Mouse (Mus musculus): ENCODE results near the gene Gm15013. TPM values are rescaled to one million over a fixed set of nuclear protein-coding genes. Genes with fewer than 3 reads are reported as not detected.
"Not testable (repeated sequence)": the region's sequence is repeated elsewhere in the genome, so short reads cannot be mapped to it uniquely, and the experiment has no call there.

Gm15013 gene
- polyA plus RNA-seq (2016; fragmentation: Nextera tagmentation; extraction: Ambion mirVana), result 0.25 and 0.32 TPM in 2 replicates

DNA sequence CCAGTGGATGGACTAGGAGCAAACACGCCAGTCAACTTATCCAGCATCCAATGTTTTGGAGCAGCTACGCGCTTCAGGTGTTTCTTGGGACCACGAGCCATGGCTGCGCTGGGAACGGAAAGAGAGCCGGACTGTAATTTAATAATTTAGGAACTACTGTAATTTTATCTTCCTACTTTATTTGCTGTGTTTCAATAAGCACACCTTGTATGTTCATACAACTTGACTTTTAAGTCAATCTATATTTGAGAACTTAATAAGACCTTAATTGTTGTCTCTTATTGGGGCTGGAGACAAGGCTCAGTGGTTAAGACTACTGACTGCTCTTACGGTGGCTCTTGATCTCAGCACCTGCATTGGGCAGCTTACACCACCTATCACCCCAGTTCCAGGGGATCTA is at the start of gene Gm15013:
TSS of gene Gm15013 (minus strand) at position 101 of the 400 bp plus-strand sequence.
- H3K27ac ChIP-seq, result no peak within 1 kb of the TSS
- DNase-seq (ENCODE audit: extremely low spot score, low spot score), result no peak
- no peak within 1 kb of the TSS for H3K4me3 ChIP-seq
- 95% methylated on average over 8 of the region's 8 CpGs for WGBS
- no peaks in the 10 kb centered on the region for H3K9me3 ChIP-seq
- H3K36me3 ChIP-seq (replicated peaks), result no peaks in the 10 kb centered on the region
- peaks cover 19% of the 10 kb centered on the region for H3K27me3 ChIP-seq (ENCODE audit: poor library complexity, severe bottlenecking)
- no peaks in the 10 kb centered on the region for H3K4me1 ChIP-seq

DNA sequence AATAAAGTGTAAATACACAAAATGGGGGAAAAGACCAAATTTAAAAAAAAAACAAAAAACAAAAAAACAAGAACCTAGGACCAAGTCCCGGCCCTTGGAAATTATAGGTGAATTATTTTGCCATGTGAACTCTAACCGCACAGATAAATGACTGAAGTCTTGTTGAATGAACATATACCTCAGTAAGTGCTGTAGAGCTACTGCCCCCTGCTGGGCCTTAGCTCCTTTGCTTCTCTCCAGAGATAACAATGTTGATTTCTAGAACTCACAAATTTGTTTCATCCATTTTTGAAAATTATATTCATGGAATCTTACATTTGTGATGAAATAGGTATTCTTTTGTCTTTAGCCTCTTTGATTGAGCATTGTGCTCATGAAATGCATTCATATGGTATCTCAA is 48.3 kb upstream of the Gm15013 start:
- H3K27ac ChIP-seq, result no peak overlapping the region
- no peak overlapping the region for H3K4me3 ChIP-seq
- no peaks in the 10 kb centered on the region for H3K9me3 ChIP-seq
- WGBS, result 90% methylated on average over 2 of the region's 2 CpGs
- H3K4me1 ChIP-seq, result no peaks in the 10 kb centered on the region
- H3K36me3 ChIP-seq (replicated peaks), result no peaks in the 10 kb centered on the region
- H3K27me3 ChIP-seq (ENCODE audit: poor library complexity, severe bottlenecking), result peaks cover 18% of the 10 kb centered on the region
- DNase-seq (ENCODE audit: extremely low spot score, low spot score), result no peak

DNA sequence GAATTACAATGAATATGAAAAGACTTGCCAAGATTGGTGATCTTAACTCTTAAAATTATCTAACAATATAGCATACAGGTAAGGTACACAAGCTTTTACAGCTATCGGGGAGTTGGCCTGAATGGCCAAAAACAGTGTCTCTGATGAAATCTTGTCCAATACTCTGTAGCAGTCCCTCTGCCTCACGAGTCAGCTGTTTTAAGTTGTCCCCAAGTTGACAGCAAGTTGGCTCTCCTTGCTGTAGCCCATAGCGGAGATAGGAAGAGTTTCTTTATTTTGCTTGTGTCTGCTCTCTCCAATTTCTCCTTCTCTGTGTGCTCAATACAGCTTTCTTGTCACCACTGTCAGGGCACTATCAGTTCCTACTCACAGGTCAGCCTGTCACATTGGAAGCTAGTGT is 44.4 kb upstream of the Gm15013 start:
- H3K4me1 ChIP-seq; H3K4me3 ChIP-seq; DNase-seq (ENCODE audit: extremely low spot score, low spot score); H3K36me3 ChIP-seq (replicated peaks); H3K9me3 ChIP-seq; H3K27ac ChIP-seq: not testable (repeated sequence)
- WGBS, result 88% methylated on average over 3 of the region's 3 CpGs
- H3K27me3 ChIP-seq (ENCODE audit: poor library complexity, severe bottlenecking), result peaks cover 19% of the 10 kb centered on the region

DNA sequence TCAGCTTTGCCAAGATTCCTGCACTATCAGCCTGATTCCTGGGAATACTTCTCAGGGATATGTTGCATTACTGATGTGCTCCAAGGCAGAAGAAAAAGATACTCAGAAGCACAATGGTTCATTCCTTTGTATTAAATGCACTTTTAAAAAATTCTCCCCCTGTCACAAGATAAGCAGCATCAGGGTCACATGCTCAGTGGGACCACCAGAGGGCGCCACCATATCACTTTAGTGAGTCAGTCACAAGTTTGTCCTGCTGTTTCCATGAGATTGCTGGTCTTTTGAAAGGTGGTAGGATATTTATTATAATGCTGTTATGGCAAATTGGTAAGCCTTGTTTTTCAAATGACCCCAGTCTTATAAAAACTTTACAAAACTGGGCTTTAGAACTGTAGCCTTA is 37.6 kb upstream of the Gm15013 start:
- DNase-seq (ENCODE audit: extremely low spot score, low spot score), result peak; percentile 15
- no peaks in the 10 kb centered on the region; the same call in 1 of the 2 replicates for H3K9me3 ChIP-seq
- no peak overlapping the region for H3K27ac ChIP-seq
- WGBS, result 0% methylated on average over 1 of the region's 1 CpGs
- peaks cover 27% of the 10 kb centered on the region for H3K27me3 ChIP-seq (ENCODE audit: poor library complexity, severe bottlenecking)
- no peaks in the 10 kb centered on the region for H3K36me3 ChIP-seq (replicated peaks)
- no peaks in the 10 kb centered on the region for H3K4me1 ChIP-seq
- H3K4me3 ChIP-seq, result no peak overlapping the region

DNA sequence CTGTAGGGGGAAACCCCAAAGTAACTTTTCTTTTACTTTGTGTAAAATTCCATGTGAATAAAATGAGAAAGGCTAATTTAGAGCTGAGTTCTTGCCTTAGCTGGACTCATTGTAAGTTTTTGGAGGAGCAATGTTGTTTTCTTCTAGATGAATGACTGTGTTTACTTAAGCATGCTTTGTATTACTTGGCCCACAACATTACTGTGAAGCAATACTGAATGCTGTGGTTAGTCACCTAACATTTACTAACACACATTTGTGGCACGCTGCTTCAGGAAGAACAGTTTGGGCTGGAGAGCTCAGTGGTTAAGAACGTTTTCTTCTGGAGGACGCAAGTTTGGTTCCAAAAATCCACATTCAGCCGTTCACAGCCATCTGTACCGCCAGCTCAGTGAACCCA is 22.8 kb upstream of the Gm15013 start:
- H3K4me1 ChIP-seq, result no peaks in the 10 kb centered on the region
- no peaks in the 10 kb centered on the region for H3K36me3 ChIP-seq (replicated peaks)
- no peak overlapping the region for H3K27ac ChIP-seq
- H3K27me3 ChIP-seq (ENCODE audit: poor library complexity, severe bottlenecking), result peaks cover 50% of the 10 kb centered on the region
- no peaks in the 10 kb centered on the region for H3K9me3 ChIP-seq
- no peak for DNase-seq (ENCODE audit: extremely low spot score, low spot score)
- WGBS, result 90% methylated on average over 5 of the region's 5 CpGs
- H3K4me3 ChIP-seq, result no peak overlapping the region

DNA sequence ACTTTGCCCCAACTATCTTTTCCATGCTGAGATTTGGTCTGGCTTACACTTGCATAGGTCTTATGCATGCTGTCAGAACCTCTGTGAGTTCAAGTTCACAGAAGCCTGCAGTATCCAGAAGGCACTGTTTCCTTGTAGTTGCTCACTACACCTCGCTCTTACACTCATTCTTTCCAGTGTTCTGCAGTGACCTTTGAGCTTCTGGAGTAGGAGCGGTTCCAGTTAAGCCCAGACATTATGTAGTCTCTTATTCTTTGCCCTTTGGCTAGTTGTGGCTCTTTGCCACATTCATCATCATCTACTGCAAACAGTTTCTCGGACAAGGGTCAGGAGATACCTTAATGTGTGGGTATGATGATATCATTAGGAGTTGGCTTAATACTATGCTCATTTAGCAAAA is 16.3 kb upstream of the Gm15013 start:
- Histone ChIP-seq H3K27ac (no peak overlapping the region), H3K4me1 (no peaks in the 10 kb centered on the region), H3K36me3 (replicated peaks) (no peaks in the 10 kb centered on the region), H3K9me3 (no peaks in the 10 kb centered on the region), H3K27me3 (ENCODE audit: poor library complexity, severe bottlenecking) (peaks cover 59% of the 10 kb centered on the region), H3K4me3 (no peak overlapping the region)
- WGBS, result 86% methylated on average over 3 of the region's 3 CpGs
- DNase-seq (ENCODE audit: extremely low spot score, low spot score), result no peak

DNA sequence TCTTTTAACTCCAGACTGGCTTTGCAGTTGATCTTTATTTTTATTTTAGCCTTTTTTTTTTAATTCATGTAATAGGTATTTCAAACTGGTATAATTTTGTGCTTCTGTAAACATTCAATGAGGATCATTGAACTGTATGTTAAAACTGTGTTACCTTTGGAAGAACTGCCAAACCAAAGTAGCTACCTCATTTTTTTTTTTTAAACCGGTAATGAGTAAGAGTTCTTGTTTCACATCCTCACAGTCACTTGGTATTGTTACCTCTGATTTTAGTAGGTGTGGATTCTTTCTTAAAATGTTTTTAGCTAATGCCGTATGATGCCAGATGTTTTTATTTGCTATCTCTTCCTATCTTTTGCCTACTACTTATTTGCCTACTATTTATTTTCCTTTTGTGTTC is 8.1 kb upstream of the Gm15013 start:
- no peak for DNase-seq (ENCODE audit: extremely low spot score, low spot score)
- Histone ChIP-seq H3K9me3 (no peaks in the 10 kb centered on the region), H3K27ac (no peak overlapping the region), H3K4me1 (no peaks in the 10 kb centered on the region), H3K27me3 (ENCODE audit: poor library complexity, severe bottlenecking) (peaks cover 50% of the 10 kb centered on the region), H3K4me3 (no peak overlapping the region), H3K36me3 (replicated peaks) (no peaks in the 10 kb centered on the region)
- 92% methylated on average over 2 of the region's 2 CpGs for WGBS

DNA sequence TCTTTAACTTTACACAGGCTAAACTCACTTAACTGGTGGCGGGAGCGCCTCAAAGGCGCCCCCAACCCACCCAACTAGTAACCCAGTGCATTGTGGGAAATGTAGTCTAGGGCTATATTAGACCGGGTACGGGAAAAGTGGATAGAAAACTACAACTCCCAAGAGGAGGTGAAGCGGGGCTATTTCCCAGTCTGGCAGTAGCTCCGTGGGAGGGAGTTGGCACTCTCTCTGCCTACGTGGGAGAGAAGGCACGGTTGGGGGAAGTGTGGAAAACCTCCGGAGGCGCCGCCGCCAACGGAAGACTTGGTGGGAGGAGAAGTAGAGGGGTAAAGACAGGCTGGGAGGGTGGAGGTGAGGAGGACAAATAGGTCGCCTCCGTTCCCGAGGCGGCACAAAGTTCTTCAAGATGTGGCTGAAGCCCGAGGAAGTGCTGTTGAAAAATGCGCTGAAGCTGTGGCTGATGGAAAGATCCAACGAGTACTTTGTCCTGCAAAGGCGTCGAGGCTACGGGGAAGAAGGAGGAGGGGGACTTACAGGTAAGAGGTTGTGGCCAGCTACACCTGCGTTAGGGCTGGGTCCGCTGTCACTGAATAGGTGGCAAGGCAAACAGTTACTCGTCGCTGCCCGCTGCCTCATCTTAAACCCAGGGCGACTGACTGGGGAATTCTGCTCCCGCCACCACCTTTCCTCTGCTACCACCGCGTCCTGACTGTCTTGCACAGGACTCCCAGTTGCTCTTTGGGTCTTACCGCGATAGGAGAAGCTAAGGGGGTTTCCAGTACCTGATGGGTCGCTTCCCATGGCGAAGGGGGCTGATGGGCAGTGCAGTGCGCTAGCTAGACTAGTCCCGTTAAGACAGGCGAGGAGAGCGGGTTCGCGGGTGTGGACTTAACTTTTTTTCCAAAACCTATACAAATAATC is 29.2 kb downstream of the Gm15013 start, which contains the start of gene Tbc1d8b:
TSS of gene Tbc1d8b (plus strand) at position 222 of the 921 bp plus-strand sequence.
- Histone ChIP-seq H3K36me3 (replicated peaks) (no peaks in the 10 kb centered on the region), H3K4me1 (no peaks in the 10 kb centered on the region), H3K27ac (peak within 1 kb of the TSS; percentile 82), H3K9me3 (no peaks in the 10 kb centered on the region), H3K27me3 (ENCODE audit: poor library complexity, severe bottlenecking) (peaks cover 40% of the 10 kb centered on the region), H3K4me3 (peak within 1 kb of the TSS; percentile 60)
- peak; percentile 51 for DNase-seq (ENCODE audit: extremely low spot score, low spot score)
- WGBS, result 13% methylated on average over 43 of the region's 43 CpGs

DNA sequence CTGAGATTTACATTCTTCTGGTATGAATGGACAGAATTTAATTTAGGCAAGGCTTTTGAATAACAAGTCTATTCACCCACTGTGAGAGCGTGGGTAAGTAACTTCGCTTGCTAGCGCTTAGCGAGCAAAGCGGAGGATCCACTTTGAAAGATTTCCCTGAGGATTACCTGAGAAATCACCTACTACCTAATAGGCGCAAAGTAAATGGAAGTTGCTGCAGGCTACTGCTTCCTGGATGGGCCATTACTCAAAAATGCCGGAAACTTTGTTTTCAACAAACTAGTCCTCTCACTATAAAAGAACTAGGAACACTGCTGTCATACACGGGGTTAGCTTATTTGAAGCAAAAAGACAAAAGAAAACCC is 29.9 kb downstream of the Gm15013 start:
- 20% methylated on average over 8 of the region's 8 CpGs for WGBS
- no peaks in the 10 kb centered on the region for H3K4me1 ChIP-seq

DNA sequence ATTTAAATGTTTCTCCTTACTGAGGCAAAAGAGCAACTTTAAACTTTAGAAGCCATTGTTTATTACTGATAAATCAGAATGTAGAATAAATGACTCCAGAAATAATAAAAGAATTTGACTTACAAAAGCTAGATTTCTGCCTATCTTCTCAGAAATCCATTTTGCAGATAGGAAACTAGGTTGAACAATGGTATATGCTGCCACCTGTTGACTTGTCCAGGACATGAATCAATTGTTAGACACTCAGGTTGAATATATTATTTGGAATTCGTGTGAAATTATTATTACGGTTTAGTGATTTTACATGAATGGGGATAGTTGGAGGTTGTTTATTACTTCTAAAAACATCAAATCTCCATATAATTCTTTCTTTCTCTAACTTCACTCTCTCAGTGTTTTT is 48.5 kb downstream of the Gm15013 start:
- no peaks in the 10 kb centered on the region for H3K4me1 ChIP-seq
- no peak overlapping the region for H3K27ac ChIP-seq
- no peaks in the 10 kb centered on the region for H3K9me3 ChIP-seq
- H3K4me3 ChIP-seq, result no peak overlapping the region
- no peaks in the 10 kb centered on the region for H3K36me3 ChIP-seq (replicated peaks)
- no peak for DNase-seq (ENCODE audit: extremely low spot score, low spot score)
- WGBS, result 83% methylated on average over 2 of the region's 2 CpGs
- peaks cover 41% of the 10 kb centered on the region for H3K27me3 ChIP-seq (ENCODE audit: poor library complexity, severe bottlenecking)

More for the DNA sequence above, 29.9 kb downstream of the Gm15013 start:
- Histone ChIP-seq H3K9me3 (no peaks in the 10 kb centered on the region), H3K27me3 (ENCODE audit: poor library complexity, severe bottlenecking) (peaks cover 42% of the 10 kb centered on the region), H3K27ac (peak overlapping the region; percentile 82), H3K4me3 (peak overlapping the region; percentile 60), H3K36me3 (replicated peaks) (no peaks in the 10 kb centered on the region)
- no peak for DNase-seq (ENCODE audit: extremely low spot score, low spot score)

Other genes with a start within 250 kb of the Gm15013 start
- gene D330045A20Rik, start 234.1 kb downstream of the Gm15013 start, polyA plus RNA-seq (2016; fragmentation: Nextera tagmentation; extraction: Ambion mirVana), result 2.7 and 3.6 TPM in 2 replicates
- 1.4 and 2.3 TPM in 2 replicates for gene Rnf128, start 151.2 kb downstream of the Gm15013 start, polyA plus RNA-seq (2016; fragmentation: Nextera tagmentation; extraction: Ambion mirVana)
- 0.97 and 1.1 TPM in 2 replicates for gene Tbc1d8b, start 29.5 kb downstream of the Gm15013 start, polyA plus RNA-seq (2016; fragmentation: Nextera tagmentation; extraction: Ambion mirVana)
- 0.24 TPM in 1 of 2 replicates, not detected in the other for gene Ripply1, start 67.9 kb upstream of the Gm15013 start, polyA plus RNA-seq (2016; fragmentation: Nextera tagmentation; extraction: Ambion mirVana)
- gene Cldn2, start 86.3 kb upstream of the Gm15013 start, polyA plus RNA-seq (2016; fragmentation: Nextera tagmentation; extraction: Ambion mirVana), result 0.25 TPM in 1 of 2 replicates, not detected in the other
- gene Morc4, start 157.2 kb upstream of the Gm15013 start, polyA plus RNA-seq (2016; fragmentation: Nextera tagmentation; extraction: Ambion mirVana), result 5.2 and 6.5 TPM in 2 replicates